In genomic region chr3:53145526-53145925, GRCm38 (mm10) we compare ENCODE assay signal across 14 mouse cellular contexts.
"Had no signal": no experiment of that assay in that cellular context is flagged by ENCODE, and none has a peak within 500 bp of the region (broad histone marks: within the 10 kb centered on the region; RNA-seq: fewer than 3 reads in every experiment).

No protein-coding gene starts in this region.

- ATAC-seq: liver, postnatal 0 days; lung, postnatal 0 days; midbrain, embryonic 13.5 days had no signal

- DNase-seq: kidney, adult 8-10 months; kidney, postnatal 10 days; kidney, postnatal 36 days; layer of hippocampus, postnatal 36 days; left cerebral cortex, postnatal 4 days; liver, postnatal 0 days; lung, embryonic 14.5 days; right cerebral cortex, adult 18-20 months; right cerebral cortex, postnatal 14 days; right cerebral cortex, postnatal 4 days; thymus, adult 2 months; thymus, postnatal 25 days had no signal
